Mouse (Mus musculus): ENCODE measurements at regions not wholly inside any gene's neighbourhood (a gene's known extent, or its start where the extent isn't known, plus 50 kb on each side); places are given as distances from the start of the nearest gene placed in this dataset.

- 92% methylated on average over 12 of the region's 12 CpGs for WGBS
- Histone ChIP-seq H3K4me1 (ENCODE audit: control insufficient read depth, insufficient read depth, low read length) (no peaks in the 10 kb centered on the region), H3K9ac (ENCODE audit: low read depth, low read length) (no peak overlapping the region), H3K36me3 (ENCODE audit: control insufficient read depth, insufficient read depth, low read length) (no peaks in the 10 kb centered on the region), H3K27me3 (replicated peaks; ENCODE audit: control insufficient read depth, insufficient read depth, low read length) (no peaks in the 10 kb centered on the region), H3K27ac (replicated peaks; ENCODE audit: low read depth, low read length) (no peak overlapping the region), H3K9me3 (ENCODE audit: control insufficient read depth, low read length) (no peaks in the 10 kb centered on the region), H3K4me2 (ENCODE audit: low read depth, low read length) (no peak overlapping the region), H3K4me3 (ENCODE audit: low read depth, low read length) (no peak overlapping the region)
- DNase-seq (ENCODE audit: low spot score) (no peak), ATAC-seq (ENCODE audit: low read depth) (no peak)
These were observed 310.2 kb downstream of the Cdh11 start for GRCm38 (mm10) chr8:102475166-102475802.

- no peaks in the 10 kb centered on the region for H3K27me3 ChIP-seq (replicated peaks; ENCODE audit: control insufficient read depth, insufficient read depth, low read length)
- no peak overlapping the region for H3K4me2 ChIP-seq (ENCODE audit: low read depth, low read length)
- no peaks in the 10 kb centered on the region for H3K9me3 ChIP-seq (ENCODE audit: control insufficient read depth, low read length)
- H3K4me1 ChIP-seq (ENCODE audit: control insufficient read depth, insufficient read depth, low read length) = no peaks in the 10 kb centered on the region
- ATAC-seq (ENCODE audit: low read depth) (no peak), DNase-seq (ENCODE audit: low spot score) (no peak)
- no peak overlapping the region for H3K27ac ChIP-seq (replicated peaks; ENCODE audit: low read depth, low read length)
- H3K9ac ChIP-seq (ENCODE audit: low read depth, low read length) = no peak overlapping the region
- no peak overlapping the region for H3K4me3 ChIP-seq (ENCODE audit: low read depth, low read length)
- no peaks in the 10 kb centered on the region for H3K36me3 ChIP-seq (ENCODE audit: control insufficient read depth, insufficient read depth, low read length)
- 47% methylated on average over 2 of the region's 2 CpGs for WGBS
These were observed 311.2 kb downstream of the Cdh11 start for GRCm38 (mm10) chr8:102474192-102474591.

GRCm38 (mm10) chr8:102471352-102471751 is 314.1 kb downstream of the Cdh11 start:
- no peaks in the 10 kb centered on the region for H3K9me3 ChIP-seq (ENCODE audit: control insufficient read depth, low read length)
- H3K4me1 ChIP-seq (ENCODE audit: control insufficient read depth, insufficient read depth, low read length) = no peaks in the 10 kb centered on the region
- no peaks in the 10 kb centered on the region for H3K36me3 ChIP-seq (ENCODE audit: control insufficient read depth, insufficient read depth, low read length)
- 89% methylated on average over 1 of the region's 1 CpGs for WGBS
- no peak overlapping the region for H3K9ac ChIP-seq (ENCODE audit: low read depth, low read length)
- no peak for DNase-seq (ENCODE audit: low spot score)
- H3K27me3 ChIP-seq (replicated peaks; ENCODE audit: control insufficient read depth, insufficient read depth, low read length) = no peaks in the 10 kb centered on the region
- H3K4me2 ChIP-seq (ENCODE audit: low read depth, low read length) = no peak overlapping the region
- no peak overlapping the region for H3K4me3 ChIP-seq (ENCODE audit: low read depth, low read length)
- ATAC-seq (ENCODE audit: low read depth) = no peak
- H3K27ac ChIP-seq (replicated peaks; ENCODE audit: low read depth, low read length) = no peak overlapping the region

GRCm38 (mm10) chr8:102462601-102463000 is 322.8 kb downstream of the Cdh11 start:
- H3K27me3 ChIP-seq (replicated peaks; ENCODE audit: control insufficient read depth, insufficient read depth, low read length) = no peaks in the 10 kb centered on the region
- no peaks in the 10 kb centered on the region for H3K4me1 ChIP-seq (ENCODE audit: control insufficient read depth, insufficient read depth, low read length)
- DNase-seq (ENCODE audit: low spot score) (peak; percentile 75), ATAC-seq (ENCODE audit: low read depth) (no peak)
- no peak overlapping the region for H3K4me2 ChIP-seq (ENCODE audit: low read depth, low read length)
- H3K27ac ChIP-seq (replicated peaks; ENCODE audit: low read depth, low read length) = no peak overlapping the region
- no peak overlapping the region for H3K9ac ChIP-seq (ENCODE audit: low read depth, low read length)
- H3K36me3 ChIP-seq (ENCODE audit: control insufficient read depth, insufficient read depth, low read length) = no peaks in the 10 kb centered on the region
- H3K4me3 ChIP-seq (ENCODE audit: low read depth, low read length) = no peak overlapping the region
- WGBS = 73% methylated on average over 2 of the region's 2 CpGs
- H3K9me3 ChIP-seq (ENCODE audit: control insufficient read depth, low read length) = no peaks in the 10 kb centered on the region

- H3K4me2 ChIP-seq (ENCODE audit: low read depth, low read length) = no peak overlapping the region
- WGBS = 62% methylated on average over 4 of the region's 4 CpGs
- no peaks in the 10 kb centered on the region for H3K36me3 ChIP-seq (ENCODE audit: control insufficient read depth, insufficient read depth, low read length)
- H3K9me3 ChIP-seq (ENCODE audit: control insufficient read depth, low read length) = no peaks in the 10 kb centered on the region
- no peak overlapping the region for H3K9ac ChIP-seq (ENCODE audit: low read depth, low read length)
- no peaks in the 10 kb centered on the region for H3K4me1 ChIP-seq (ENCODE audit: control insufficient read depth, insufficient read depth, low read length)
- DNase-seq (ENCODE audit: low spot score) = no peak
- H3K4me3 ChIP-seq (ENCODE audit: low read depth, low read length) = no peak overlapping the region
- H3K27ac ChIP-seq (replicated peaks; ENCODE audit: low read depth, low read length) = no peak overlapping the region
- ATAC-seq (ENCODE audit: low read depth) = no peak
- H3K27me3 ChIP-seq (replicated peaks; ENCODE audit: control insufficient read depth, insufficient read depth, low read length) = no peaks in the 10 kb centered on the region
These were observed 342.4 kb downstream of the Cdh11 start for GRCm38 (mm10) chr8:102443006-102443405.

GRCm38 (mm10) chr8:102421828-102422227 is 363.6 kb downstream of the Cdh11 start:
- Histone ChIP-seq H3K27me3 (replicated peaks; ENCODE audit: control insufficient read depth, insufficient read depth, low read length) (no peaks in the 10 kb centered on the region), H3K4me2 (ENCODE audit: low read depth, low read length) (no peak overlapping the region), H3K4me3 (ENCODE audit: low read depth, low read length) (no peak overlapping the region), H3K36me3 (ENCODE audit: control insufficient read depth, insufficient read depth, low read length) (no peaks in the 10 kb centered on the region), H3K9ac (ENCODE audit: low read depth, low read length) (no peak overlapping the region), H3K27ac (replicated peaks; ENCODE audit: low read depth, low read length) (no peak overlapping the region), H3K4me1 (ENCODE audit: control insufficient read depth, insufficient read depth, low read length) (no peaks in the 10 kb centered on the region), H3K9me3 (ENCODE audit: control insufficient read depth, low read length) (no peaks in the 10 kb centered on the region)
- ATAC-seq (ENCODE audit: low read depth) (no peak), DNase-seq (ENCODE audit: low spot score) (peak; percentile 51)
- WGBS = 43% methylated on average over 2 of the region's 2 CpGs

GRCm38 (mm10) chr8:102414931-102415330 is 370.5 kb downstream of the Cdh11 start:
- H3K9ac ChIP-seq (ENCODE audit: low read depth, low read length) = no peak overlapping the region
- H3K27ac ChIP-seq (replicated peaks; ENCODE audit: low read depth, low read length) = no peak overlapping the region
- H3K4me3 ChIP-seq (ENCODE audit: low read depth, low read length) = no peak overlapping the region
- H3K4me1 ChIP-seq (ENCODE audit: control insufficient read depth, insufficient read depth, low read length) = no peaks in the 10 kb centered on the region
- H3K9me3 ChIP-seq (ENCODE audit: control insufficient read depth, low read length) = no peaks in the 10 kb centered on the region
- no peak for ATAC-seq (ENCODE audit: low read depth)
- 72% methylated on average over 4 of the region's 4 CpGs for WGBS
- no peak for DNase-seq (ENCODE audit: low spot score)
- H3K27me3 ChIP-seq (replicated peaks; ENCODE audit: control insufficient read depth, insufficient read depth, low read length) = no peaks in the 10 kb centered on the region
- H3K36me3 ChIP-seq (ENCODE audit: control insufficient read depth, insufficient read depth, low read length) = no peaks in the 10 kb centered on the region
- no peak overlapping the region for H3K4me2 ChIP-seq (ENCODE audit: low read depth, low read length)

- no peaks in the 10 kb centered on the region for H3K36me3 ChIP-seq (ENCODE audit: control insufficient read depth, insufficient read depth, low read length)
- no peak overlapping the region for H3K4me3 ChIP-seq (ENCODE audit: low read depth, low read length)
- no peaks in the 10 kb centered on the region for H3K27me3 ChIP-seq (replicated peaks; ENCODE audit: control insufficient read depth, insufficient read depth, low read length)
- H3K4me1 ChIP-seq (ENCODE audit: control insufficient read depth, insufficient read depth, low read length) = no peaks in the 10 kb centered on the region
- H3K4me2 ChIP-seq (ENCODE audit: low read depth, low read length) = no peak overlapping the region
- ATAC-seq (ENCODE audit: low read depth) = no peak
- no peak overlapping the region for H3K27ac ChIP-seq (replicated peaks; ENCODE audit: low read depth, low read length)
- no peaks in the 10 kb centered on the region for H3K9me3 ChIP-seq (ENCODE audit: control insufficient read depth, low read length)
- no peak overlapping the region for H3K9ac ChIP-seq (ENCODE audit: low read depth, low read length)
- WGBS = 87% methylated on average over 5 of the region's 5 CpGs
- DNase-seq (ENCODE audit: low spot score) = no peak
These were observed 372.0 kb downstream of the Cdh11 start for GRCm38 (mm10) chr8:102413446-102413845.

GRCm38 (mm10) chr8:102387591-102387990 is 397.9 kb downstream of the Cdh11 start:
- DNase-seq (ENCODE audit: low spot score) (peak; percentile 0), ATAC-seq (ENCODE audit: low read depth) (no peak)
- no peak overlapping the region for H3K4me2 ChIP-seq (ENCODE audit: low read depth, low read length)
- H3K27me3 ChIP-seq (replicated peaks; ENCODE audit: control insufficient read depth, insufficient read depth, low read length) = no peaks in the 10 kb centered on the region
- no peak overlapping the region for H3K9ac ChIP-seq (ENCODE audit: low read depth, low read length)
- no peak overlapping the region for H3K4me3 ChIP-seq (ENCODE audit: low read depth, low read length)
- no peaks in the 10 kb centered on the region for H3K36me3 ChIP-seq (ENCODE audit: control insufficient read depth, insufficient read depth, low read length)
- H3K4me1 ChIP-seq (ENCODE audit: control insufficient read depth, insufficient read depth, low read length) = no peaks in the 10 kb centered on the region
- 55% methylated on average over 4 of the region's 4 CpGs for whole genome bisulfite sequencing
- no peak overlapping the region for H3K27ac ChIP-seq (replicated peaks; ENCODE audit: low read depth, low read length)
- no peaks in the 10 kb centered on the region for H3K9me3 ChIP-seq (ENCODE audit: control insufficient read depth, low read length)

All from embryonic facial prominence, embryonic 14.5 days (tissue).